Mouse (Mus musculus): ENCODE data around the gene Spata6.

DNA sequence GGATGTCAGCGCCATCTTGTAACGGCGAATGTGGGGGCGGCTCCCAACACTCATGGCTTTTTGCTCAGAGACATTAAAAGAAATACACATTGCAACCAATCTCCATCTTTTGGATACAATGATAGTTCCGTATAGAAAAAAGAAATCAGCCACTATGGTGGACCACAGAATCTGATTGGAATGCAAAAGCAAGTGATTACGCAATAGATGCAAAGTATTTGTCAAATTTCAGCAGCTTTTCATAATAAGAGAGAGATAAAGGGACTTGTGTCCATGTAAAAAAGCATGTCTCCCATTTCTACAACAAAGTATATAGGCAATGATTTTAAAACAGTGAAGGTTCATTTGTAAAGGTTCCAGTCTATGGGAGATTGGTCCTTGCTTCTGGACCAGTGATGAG is 119.1 kb downstream of the Spata6 start:
- TF ChIP-seq TCF3 (IDR thresholded peaks at IDR 0.05; ENCODE audit: insufficient read length, low read depth) (no peak), POLR2A (IDR thresholded peaks at IDR 0.05; ENCODE audit: insufficient read length, low read depth) (no peak)
